Mouse (Mus musculus) cortical plate, adult 2 months (tissue): ENCODE results near the gene Rnf43. TPM values are rescaled to one million over a fixed set of nuclear protein-coding genes. Genes with fewer than 3 reads are reported as not detected.

Experiments
- H3K27ac ChIP-seq: fragments of 200-500 bp; 2 replicates; pipeline ENCODE4 v1.5.1; 2012; ENCODE audit warnings: low read length, control low read depth, inconsistent platforms; ENCODE audit not compliant: insufficient read depth
- H3K4me1 ChIP-seq: fragments of 200-500 bp; 2 replicates; pipeline ENCODE4 v1.6.1; 2011; ENCODE audit warnings: low read length; ENCODE audit not compliant: control insufficient read depth, insufficient read depth
- H3K4me3 ChIP-seq: fragments of 200-500 bp; 2 replicates; pipeline ENCODE4 v1.5.1; 2011; ENCODE audit warnings: mild to moderate bottlenecking, low read length, control low read depth; ENCODE audit not compliant: insufficient read depth
- CTCF ChIP-seq: fragments of 200-500 bp; IDR thresholded peaks from 2 replicates; pipeline ENCODE4 v1.5.1; 2011; ENCODE audit warnings: mild to moderate bottlenecking, control low read depth, low read length; ENCODE audit not compliant: insufficient read depth; ENCODE audit errors: extremely low read depth
- POLR2A ChIP-seq: fragments of 200-500 bp; IDR thresholded peaks from 2 replicates; pipeline ENCODE4 v1.6.1; 2011; ENCODE audit warnings: mild to moderate bottlenecking, low read length, control low read depth; ENCODE audit not compliant: insufficient read depth; ENCODE audit errors: extremely low read depth
- polyA plus RNA-seq: library from polyadenylated mRNA; depleted of rRNA; stranded (reverse); fragments of >200 nt; gene quantifications from 2 replicates; pipeline ENCODE4 v1.2.3, GENCODE M21; 2012

The Rnf43 gene
- polyA plus RNA-seq, 1 experiment: 2.1 TPM

DNA sequence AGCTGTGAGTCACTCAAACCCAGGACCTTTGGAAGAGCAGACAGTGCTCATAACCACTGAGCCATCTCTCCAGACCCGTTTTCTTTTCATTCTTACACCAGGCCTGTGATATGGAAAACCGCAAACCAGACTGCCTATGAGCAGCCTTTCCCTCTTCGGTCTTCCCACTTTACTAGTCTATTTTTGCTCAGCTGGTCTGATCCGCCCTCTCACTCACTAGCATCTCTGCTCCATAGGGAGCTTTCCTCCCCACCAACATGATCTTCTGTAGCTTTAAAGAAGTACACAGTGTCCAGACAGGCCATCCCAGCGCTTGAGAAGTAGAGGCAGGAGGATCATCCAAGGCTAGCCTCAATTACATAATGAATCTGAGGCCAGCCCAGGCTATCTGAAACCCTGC, 46.5 kb downstream of the Rnf43 start:
- TF ChIP-seq CTCF (no peak), POLR2A (no peak)
- H3K4me3 ChIP-seq: no peak overlapping the region
- no peak overlapping the region for H3K27ac ChIP-seq
- peaks cover 4% of the 10 kb centered on the region; the same call in 1 of the 2 replicates for H3K4me1 ChIP-seq

GRCm38 (mm10) chr11:87709513-87710261, 47.2 kb downstream of the Rnf43 start:
- TF ChIP-seq CTCF: no peak
- TF ChIP-seq POLR2A: no peak
- peaks cover 4% of the 10 kb centered on the region; the same call in 1 of the 2 replicates for H3K4me1 ChIP-seq
- H3K4me3 ChIP-seq: no peak overlapping the region
- H3K27ac ChIP-seq: no peak overlapping the region

DNA sequence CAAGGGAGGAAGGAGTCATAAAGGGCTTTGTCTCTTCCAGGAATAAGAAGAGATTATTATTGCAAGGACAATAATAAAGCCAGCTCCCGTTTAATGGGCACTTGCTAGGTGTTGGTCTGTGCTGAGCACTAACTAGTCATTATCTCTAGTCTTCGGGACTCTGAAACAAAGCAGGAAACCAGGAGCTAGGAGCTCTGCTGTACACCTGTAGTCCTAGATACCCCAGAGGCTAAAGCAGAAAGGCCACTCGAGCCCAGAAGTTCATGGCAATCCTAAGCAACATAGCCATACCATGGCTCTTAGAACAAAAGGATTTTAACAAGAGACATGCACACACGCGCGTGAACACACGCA, 47.7 kb downstream of the Rnf43 start:
- no peak overlapping the region for H3K4me3 ChIP-seq
- H3K4me1 ChIP-seq: peaks cover 4% of the 10 kb centered on the region; the same call in 1 of the 2 replicates
- no peak for TF ChIP-seq POLR2A
- TF ChIP-seq CTCF: no peak
- no peak overlapping the region for H3K27ac ChIP-seq

GRCm38 (mm10) chr11:87712188-87712587, 49.7 kb downstream of the Rnf43 start:
- Histone ChIP-seq H3K4me3 (no peak overlapping the region), H3K4me1 (peaks cover 4% of the 10 kb centered on the region; the same call in 1 of the 2 replicates), H3K27ac (no peak overlapping the region)
- no peak for TF ChIP-seq CTCF
- no peak for TF ChIP-seq POLR2A

DNA sequence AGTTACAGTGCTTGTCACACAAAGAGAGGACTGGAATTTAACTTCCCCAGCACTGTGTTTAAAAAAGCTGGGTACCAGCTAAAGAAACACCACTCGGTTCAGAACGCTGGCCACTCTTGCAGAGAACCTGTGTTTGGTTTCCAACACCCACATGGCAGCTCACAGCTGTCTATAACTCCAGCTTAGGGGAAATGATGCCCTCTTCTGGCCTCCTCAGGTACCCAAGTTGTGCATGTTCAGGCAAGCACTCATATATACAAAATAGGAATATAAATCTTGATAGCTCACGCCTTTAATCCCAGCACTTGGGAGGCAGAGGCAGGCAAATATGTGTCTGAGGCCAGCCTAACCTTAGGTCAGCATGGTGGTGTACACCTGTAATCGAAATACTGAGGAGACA, 53.5 kb downstream of the Rnf43 start:
- no peak overlapping the region for H3K4me3 ChIP-seq
- H3K4me1 ChIP-seq: no peaks in the 10 kb centered on the region
- no peak for TF ChIP-seq POLR2A
- TF ChIP-seq CTCF: no peak
- H3K27ac ChIP-seq: no peak overlapping the region

DNA sequence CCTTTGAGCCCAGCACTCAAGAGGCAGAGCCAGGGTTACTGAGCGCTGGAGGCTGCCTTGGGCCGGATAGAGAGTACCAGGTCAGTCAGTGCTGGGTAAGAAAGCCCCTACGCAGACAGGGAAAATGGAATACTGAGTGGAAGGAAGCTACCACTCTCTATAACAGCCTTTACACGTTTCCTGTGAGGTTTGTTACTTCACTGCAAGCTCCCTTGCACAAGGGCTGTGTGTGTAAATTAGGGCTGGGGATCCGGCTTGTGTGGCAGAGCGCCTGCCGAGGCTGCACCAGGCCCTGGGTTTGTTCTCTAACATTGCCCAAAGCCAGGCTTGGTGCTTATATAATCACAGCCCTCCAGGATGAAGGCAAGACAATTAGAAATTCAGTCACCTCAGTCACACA, 57.0 kb downstream of the Rnf43 start:
- TF ChIP-seq CTCF (no peak), POLR2A (no peak)
- Histone ChIP-seq H3K27ac (no peak overlapping the region), H3K4me1 (no peaks in the 10 kb centered on the region), H3K4me3 (no peak overlapping the region)

DNA sequence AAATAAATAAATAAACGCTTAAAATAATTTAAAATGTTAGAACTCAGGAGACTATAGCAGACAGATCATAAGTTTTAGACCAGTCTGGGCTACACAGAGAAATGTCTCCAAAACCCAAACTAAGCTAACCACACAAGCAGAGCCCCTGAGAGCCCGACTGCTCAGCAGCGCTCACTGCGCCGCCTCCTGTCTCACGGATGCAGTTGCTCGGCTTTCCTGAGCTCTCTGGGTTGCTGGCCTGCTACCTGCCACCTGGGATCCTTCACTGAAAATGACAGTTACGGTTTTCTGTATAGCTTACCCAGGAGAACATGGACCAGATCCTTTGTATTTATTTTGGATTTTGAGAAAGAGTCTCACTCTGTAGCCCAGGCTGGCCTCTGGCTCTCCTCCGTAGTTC, 57.8 kb downstream of the Rnf43 start:
- Histone ChIP-seq H3K27ac (no peak overlapping the region), H3K4me1 (no peaks in the 10 kb centered on the region), H3K4me3 (no peak overlapping the region)
- TF ChIP-seq POLR2A (no peak), CTCF (no peak)

DNA sequence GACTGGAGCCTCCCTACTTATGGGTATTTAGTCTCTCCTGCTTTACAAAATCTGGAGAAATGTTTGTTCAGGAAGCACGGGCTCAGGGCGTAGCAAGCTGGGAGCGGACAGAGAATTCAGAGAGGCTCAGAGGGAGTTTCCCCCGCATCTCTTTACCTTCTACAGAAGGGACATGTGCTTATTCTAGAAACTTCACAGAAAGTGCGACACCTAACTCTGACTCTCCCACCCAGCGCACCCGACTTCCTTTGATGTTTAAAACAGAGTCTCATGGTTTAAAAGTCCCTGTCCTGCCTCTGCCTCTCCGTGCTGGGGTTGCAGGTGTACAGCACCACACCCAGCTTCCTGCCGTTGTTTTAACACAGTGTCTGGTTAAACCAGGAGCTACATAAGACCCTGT, 58.3 kb downstream of the Rnf43 start:
- Histone ChIP-seq H3K4me3 (no peak overlapping the region), H3K27ac (no peak overlapping the region), H3K4me1 (no peaks in the 10 kb centered on the region)
- no peak for TF ChIP-seq POLR2A
- no peak for TF ChIP-seq CTCF

- Histone ChIP-seq H3K4me1 (no peaks in the 10 kb centered on the region), H3K27ac (no peak overlapping the region), H3K4me3 (no peak overlapping the region)
- no peak for TF ChIP-seq CTCF
- no peak for TF ChIP-seq POLR2A
Observed at GRCm38 (mm10) chr11:87722168-87722567, 59.6 kb downstream of the Rnf43 start.

DNA sequence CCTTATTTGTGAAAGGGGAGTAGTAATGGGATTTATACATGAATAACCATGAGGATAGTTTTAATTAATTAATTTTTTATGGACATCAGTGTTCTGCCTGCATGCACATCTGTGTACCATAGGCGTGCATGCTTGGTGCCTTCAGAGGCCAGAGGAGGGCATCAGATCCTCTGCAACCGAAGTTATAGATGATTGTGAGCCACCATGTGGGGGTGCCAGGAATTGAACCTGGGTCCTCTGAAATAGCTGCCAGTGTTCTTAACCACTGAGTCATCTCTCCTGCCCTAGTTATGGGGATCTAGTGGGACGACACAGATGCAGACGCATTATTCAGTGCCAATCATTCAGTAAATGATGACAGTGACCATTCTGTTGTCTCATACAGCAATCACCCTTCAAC, 60.4 kb downstream of the Rnf43 start:
- H3K4me1 ChIP-seq: no peaks in the 10 kb centered on the region
- no peak overlapping the region for H3K4me3 ChIP-seq
- TF ChIP-seq CTCF (no peak), POLR2A (no peak)
- no peak overlapping the region for H3K27ac ChIP-seq
